Mouse (Mus musculus): ENCODE data around the gene Ccdc85a. TPM values are rescaled to one million over a fixed set of nuclear protein-coding genes. Genes with fewer than 3 reads are reported as not detected.

Gene Ccdc85a
- polyA plus RNA-seq (2014; fragmentation: Nextera tagmentation; extraction: Ambion mirVana): 2.7 TPM in 2 replicates

DNA sequence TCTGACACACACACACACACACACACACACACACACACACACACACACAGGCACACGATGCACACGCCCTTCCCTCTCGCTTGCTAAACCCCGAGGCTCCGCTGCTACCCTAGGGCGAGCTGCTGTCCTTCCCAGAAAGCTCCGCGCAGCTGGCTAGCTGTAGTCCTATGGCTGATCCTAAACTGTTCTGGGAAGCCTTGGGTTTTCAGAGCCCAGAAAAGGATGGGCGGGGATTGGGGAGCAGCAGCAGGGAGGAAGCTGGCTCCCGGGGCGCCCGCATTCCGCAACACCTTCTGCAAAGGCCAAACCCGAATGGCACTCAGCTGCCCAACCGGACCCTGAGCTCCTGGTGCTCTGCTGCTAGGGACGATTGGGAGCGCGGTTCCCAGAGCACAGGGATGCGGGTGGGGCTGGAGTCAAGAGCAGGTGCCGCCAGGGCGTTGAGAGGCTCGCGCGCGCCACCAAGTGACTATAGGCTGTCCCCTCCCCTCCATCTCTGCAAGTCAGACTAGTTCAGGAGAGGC lies at the start of gene Ccdc85a:
TSS of gene Ccdc85a (minus strand) at position 414 of the 524 bp plus-strand sequence.
- WGBS: under 1% methylated on average over 25 of the region's 25 CpGs
- peaks cover 4% of the 10 kb centered on the region; the same call in 1 of the 2 replicates for H3K27me3 ChIP-seq (ENCODE audit: control insufficient read depth, insufficient read depth, low read length)
- no peaks in the 10 kb centered on the region for H3K9me3 ChIP-seq (replicated peaks; ENCODE audit: control insufficient read depth, low read length)
- peak within 1 kb of the TSS; percentile 56 for H3K4me3 ChIP-seq (ENCODE audit: low read depth, low read length)
- peak within 1 kb of the TSS; percentile 97 for H3K4me2 ChIP-seq (ENCODE audit: low read depth, low read length)
- H3K27ac ChIP-seq (replicated peaks; ENCODE audit: low read depth, low read length): no peak within 1 kb of the TSS
- H3K9ac ChIP-seq (replicated peaks; ENCODE audit: low read length): peak within 1 kb of the TSS; percentile 59
- H3K36me3 ChIP-seq (replicated peaks; ENCODE audit: control insufficient read depth, insufficient read depth, low read depth, low read length): no peaks in the 10 kb centered on the region
- peak; percentile 89 for DNase-seq (ENCODE audit: low spot score)
- no peaks in the 10 kb centered on the region for H3K4me1 ChIP-seq (ENCODE audit: control insufficient read depth, insufficient read depth, low read length)
- peak; percentile 96 for ATAC-seq (replicated peaks; ENCODE audit: insufficient number of reproducible peaks, low FRiP score, low TSS enrichment, low read depth)

DNA sequence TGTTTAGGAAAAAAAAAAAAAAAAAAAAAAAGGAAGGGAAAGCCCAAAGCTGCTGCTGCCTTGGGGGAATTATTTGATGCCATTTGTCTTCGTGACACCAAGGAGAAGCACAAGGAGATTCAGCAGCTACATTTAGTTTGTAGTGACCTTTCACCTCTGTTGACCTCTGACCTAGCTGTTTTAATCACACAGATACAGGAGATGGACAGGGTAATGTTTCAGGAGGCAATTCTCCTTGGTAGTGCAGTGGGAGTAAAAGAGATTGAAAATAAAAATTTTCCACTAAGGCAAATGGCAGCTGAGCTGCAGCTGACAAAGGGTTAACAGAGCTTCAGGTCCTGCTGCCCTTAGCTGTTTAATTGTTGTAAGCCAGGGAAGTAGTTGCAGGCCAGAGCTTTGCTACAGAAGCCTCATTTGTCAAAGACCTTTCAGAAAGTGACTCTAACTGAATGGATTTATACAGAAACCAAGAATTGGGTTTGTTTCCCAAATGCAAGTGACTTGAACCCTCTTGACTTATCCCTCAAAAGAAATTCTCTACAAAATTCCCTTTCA lies 49.5 kb upstream of the Ccdc85a start:
- Histone ChIP-seq H3K4me2 (ENCODE audit: low read depth, low read length) (no peak overlapping the region), H3K4me1 (ENCODE audit: control insufficient read depth, insufficient read depth, low read length) (no peaks in the 10 kb centered on the region), H3K4me3 (ENCODE audit: low read depth, low read length) (no peak overlapping the region), H3K9ac (replicated peaks; ENCODE audit: low read length) (no peak overlapping the region), H3K9me3 (replicated peaks; ENCODE audit: control insufficient read depth, low read length) (no peaks in the 10 kb centered on the region), H3K27me3 (ENCODE audit: control insufficient read depth, insufficient read depth, low read length) (no peaks in the 10 kb centered on the region), H3K36me3 (replicated peaks; ENCODE audit: control insufficient read depth, insufficient read depth, low read depth, low read length) (no peaks in the 10 kb centered on the region), H3K27ac (replicated peaks; ENCODE audit: low read depth, low read length) (no peak overlapping the region)
- ATAC-seq (replicated peaks; ENCODE audit: insufficient number of reproducible peaks, low FRiP score, low TSS enrichment, low read depth) (no peak), DNase-seq (ENCODE audit: low spot score) (peak; percentile 2)
- 4% methylated on average over 1 of the region's 1 CpGs for WGBS

DNA sequence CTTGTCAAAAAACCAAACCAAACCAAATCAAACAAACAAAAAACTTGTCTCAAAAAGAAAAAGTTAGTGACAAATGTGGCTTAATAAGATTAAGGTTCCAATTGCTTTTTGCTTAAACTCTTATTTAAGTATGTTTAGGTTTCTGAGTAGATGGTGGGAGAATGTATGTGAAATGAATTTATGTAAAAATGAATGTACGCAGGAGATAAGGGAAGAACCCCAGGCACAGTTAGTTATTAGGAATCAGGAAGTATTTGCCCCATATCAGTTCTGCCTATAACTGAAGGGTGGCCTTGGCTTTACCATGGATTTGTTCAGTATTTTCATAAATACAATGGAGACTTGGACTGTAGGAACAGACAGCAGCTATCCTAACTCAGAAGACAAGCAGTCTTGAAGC lies 49.0 kb upstream of the Ccdc85a start:
- Histone ChIP-seq H3K9me3 (replicated peaks; ENCODE audit: control insufficient read depth, low read length) (no peaks in the 10 kb centered on the region), H3K9ac (replicated peaks; ENCODE audit: low read length) (no peak overlapping the region), H3K4me2 (ENCODE audit: low read depth, low read length) (no peak overlapping the region), H3K27ac (replicated peaks; ENCODE audit: low read depth, low read length) (no peak overlapping the region), H3K4me1 (ENCODE audit: control insufficient read depth, insufficient read depth, low read length) (no peaks in the 10 kb centered on the region), H3K36me3 (replicated peaks; ENCODE audit: control insufficient read depth, insufficient read depth, low read depth, low read length) (no peaks in the 10 kb centered on the region), H3K4me3 (ENCODE audit: low read depth, low read length) (no peak overlapping the region), H3K27me3 (ENCODE audit: control insufficient read depth, insufficient read depth, low read length) (no peaks in the 10 kb centered on the region)
- ATAC-seq (replicated peaks; ENCODE audit: insufficient number of reproducible peaks, low FRiP score, low TSS enrichment, low read depth) (no peak), DNase-seq (ENCODE audit: low spot score) (no peak)
- WGBS: 88% methylated on average over 1 of the region's 1 CpGs

DNA sequence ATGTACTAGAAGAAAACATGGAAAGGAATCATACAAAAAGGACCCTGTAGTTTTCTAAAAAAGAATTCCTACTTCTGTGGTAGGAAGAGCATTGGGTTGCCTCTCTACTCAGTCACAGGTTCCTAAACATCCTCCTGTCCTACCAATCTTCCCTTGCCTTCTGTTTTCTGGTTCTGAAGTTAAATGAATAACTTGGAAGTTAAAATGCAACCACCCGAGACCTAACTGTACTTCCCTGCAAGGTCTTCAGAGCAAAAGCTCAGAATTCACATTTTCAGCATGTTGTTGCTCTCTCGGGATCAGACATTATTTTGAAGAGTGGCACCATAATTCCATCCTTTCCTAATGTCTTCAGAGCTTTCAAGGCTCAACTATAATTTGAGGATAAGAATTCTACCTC lies 46.6 kb upstream of the Ccdc85a start:
- H3K4me1 ChIP-seq (ENCODE audit: control insufficient read depth, insufficient read depth, low read length): no peaks in the 10 kb centered on the region
- H3K4me2 ChIP-seq (ENCODE audit: low read depth, low read length): no peak overlapping the region
- no peaks in the 10 kb centered on the region for H3K27me3 ChIP-seq (ENCODE audit: control insufficient read depth, insufficient read depth, low read length)
- no peaks in the 10 kb centered on the region for H3K9me3 ChIP-seq (replicated peaks; ENCODE audit: control insufficient read depth, low read length)
- DNase-seq (ENCODE audit: low spot score) (no peak), ATAC-seq (replicated peaks; ENCODE audit: insufficient number of reproducible peaks, low FRiP score, low TSS enrichment, low read depth) (no peak)
- WGBS: 82% methylated on average over 2 of the region's 2 CpGs
- H3K9ac ChIP-seq (replicated peaks; ENCODE audit: low read length): no peak overlapping the region
- H3K4me3 ChIP-seq (ENCODE audit: low read depth, low read length): no peak overlapping the region
- H3K36me3 ChIP-seq (replicated peaks; ENCODE audit: control insufficient read depth, insufficient read depth, low read depth, low read length): no peaks in the 10 kb centered on the region
- no peak overlapping the region for H3K27ac ChIP-seq (replicated peaks; ENCODE audit: low read depth, low read length)

DNA sequence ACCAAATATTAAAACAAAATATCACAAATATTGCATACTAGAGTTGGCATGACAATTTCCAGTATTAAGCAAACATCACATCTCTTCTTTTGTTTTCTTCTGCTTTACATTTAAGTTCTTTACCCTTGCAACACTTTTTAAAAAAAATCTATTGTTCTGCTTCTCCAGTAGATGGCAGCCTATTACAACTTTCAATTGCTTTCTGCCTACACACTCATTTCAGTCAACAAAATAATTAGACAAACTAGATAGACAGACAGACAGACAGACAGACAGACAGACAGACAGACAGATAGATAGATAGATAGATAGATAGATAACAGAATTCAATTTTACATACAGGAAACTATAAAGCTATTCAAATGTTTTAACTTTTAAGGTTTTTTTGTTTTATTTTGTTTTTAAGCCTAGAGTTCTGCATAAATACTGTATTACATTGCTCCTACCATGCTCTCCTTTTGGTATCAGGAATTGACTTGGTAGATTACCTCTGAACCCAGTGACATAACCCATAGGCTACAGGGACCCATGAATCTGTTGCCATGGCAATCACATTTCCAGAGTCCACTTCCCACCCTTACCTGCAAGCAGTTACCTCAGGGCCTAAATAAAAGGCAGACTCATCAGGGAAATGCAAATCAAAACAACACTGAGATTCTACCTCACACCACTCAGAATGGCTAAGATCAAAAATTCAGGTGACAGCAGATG lies 26.8 kb upstream of the Ccdc85a start:
- no peak overlapping the region for H3K4me3 ChIP-seq (ENCODE audit: low read depth, low read length)
- no peak overlapping the region for H3K9ac ChIP-seq (replicated peaks; ENCODE audit: low read length)
- peak; percentile 50 for DNase-seq (ENCODE audit: low spot score)
- no peaks in the 10 kb centered on the region for H3K9me3 ChIP-seq (replicated peaks; ENCODE audit: control insufficient read depth, low read length)
- no peak overlapping the region for H3K4me2 ChIP-seq (ENCODE audit: low read depth, low read length)
- no peak for ATAC-seq (replicated peaks; ENCODE audit: insufficient number of reproducible peaks, low FRiP score, low TSS enrichment, low read depth)
- no peaks in the 10 kb centered on the region for H3K4me1 ChIP-seq (ENCODE audit: control insufficient read depth, insufficient read depth, low read length)
- H3K36me3 ChIP-seq (replicated peaks; ENCODE audit: control insufficient read depth, insufficient read depth, low read depth, low read length): no peaks in the 10 kb centered on the region
- no peaks in the 10 kb centered on the region for H3K27me3 ChIP-seq (ENCODE audit: control insufficient read depth, insufficient read depth, low read length)
- no peak overlapping the region for H3K27ac ChIP-seq (replicated peaks; ENCODE audit: low read depth, low read length)

DNA sequence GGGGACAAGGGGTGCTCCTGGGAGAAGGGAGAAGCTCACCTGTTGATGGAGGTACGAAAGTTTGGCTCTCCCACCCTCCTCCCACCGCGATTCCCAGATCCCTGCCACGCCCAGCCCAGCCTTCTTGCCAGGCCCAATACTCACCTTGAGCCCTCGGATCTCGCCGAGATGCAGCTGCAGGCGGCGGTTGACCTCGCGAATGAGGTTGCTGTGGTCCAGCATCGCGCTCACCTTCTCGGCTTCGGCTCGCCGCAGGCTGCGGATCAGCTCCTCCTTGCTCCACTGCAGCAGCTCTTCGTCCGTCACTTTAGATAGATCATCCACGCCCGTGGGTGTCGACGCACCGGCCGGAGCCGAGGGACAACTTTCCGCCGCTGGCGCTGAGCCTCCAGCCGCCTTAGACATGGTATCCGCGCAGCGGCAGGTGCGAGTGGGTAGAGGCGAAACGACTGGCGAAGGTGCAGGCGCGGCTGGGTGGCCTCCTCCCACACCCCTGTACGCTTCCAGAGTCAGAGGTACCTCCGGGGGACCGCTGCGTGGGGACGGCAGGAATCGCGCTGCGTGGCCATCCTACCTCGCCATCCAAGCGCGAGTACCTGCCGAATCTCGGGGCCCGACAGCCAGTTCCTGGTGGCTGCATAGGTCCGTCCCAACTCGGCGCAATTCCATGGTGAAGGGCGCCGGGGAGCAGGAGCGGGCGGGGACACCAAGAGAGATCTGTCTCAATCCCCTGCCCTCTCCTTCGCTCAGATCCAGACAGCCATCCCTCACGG lies 800 bp downstream of the Ccdc85a start:
- peak; percentile 9 for DNase-seq (ENCODE audit: low spot score)
- Histone ChIP-seq H3K27ac (replicated peaks; ENCODE audit: low read depth, low read length) (no peak overlapping the region), H3K9ac (replicated peaks; ENCODE audit: low read length) (peak overlapping the region; percentile 59)

DNA sequence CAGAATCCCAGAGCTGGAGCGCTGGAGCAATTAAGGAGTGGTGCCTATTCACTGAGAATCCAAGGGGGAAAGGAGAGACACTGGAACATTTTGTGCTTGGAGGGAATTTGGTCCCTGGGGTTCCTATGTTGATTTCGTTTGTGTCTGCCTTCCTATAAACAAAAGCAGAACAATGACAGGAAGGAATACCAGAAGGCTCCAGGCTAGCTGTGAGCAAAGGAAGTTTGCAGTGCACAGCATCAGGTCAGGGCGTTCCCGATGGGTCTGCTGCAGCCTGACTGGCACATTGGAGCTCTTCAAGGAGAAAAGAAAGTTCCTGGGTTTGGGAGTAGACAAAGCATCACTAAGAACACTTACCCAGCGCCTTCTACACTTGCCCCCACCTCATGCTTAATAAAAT lies 1.9 kb downstream of the Ccdc85a start:
- no peak overlapping the region for H3K4me3 ChIP-seq (ENCODE audit: low read depth, low read length)
- no peak for ATAC-seq (replicated peaks; ENCODE audit: insufficient number of reproducible peaks, low FRiP score, low TSS enrichment, low read depth)
- DNase-seq (ENCODE audit: low spot score): no peak

More for the DNA sequence above, 800 bp downstream of the Ccdc85a start:
- ATAC-seq (replicated peaks; ENCODE audit: insufficient number of reproducible peaks, low FRiP score, low TSS enrichment, low read depth): peak; percentile 61; the same call in 1 of the 2 replicates
- Histone ChIP-seq H3K4me1 (ENCODE audit: control insufficient read depth, insufficient read depth, low read length) (no peaks in the 10 kb centered on the region), H3K36me3 (replicated peaks; ENCODE audit: control insufficient read depth, insufficient read depth, low read depth, low read length) (no peaks in the 10 kb centered on the region), H3K27me3 (ENCODE audit: control insufficient read depth, insufficient read depth, low read length) (peaks cover 4% of the 10 kb centered on the region; the same call in 1 of the 2 replicates), H3K9me3 (replicated peaks; ENCODE audit: control insufficient read depth, low read length) (no peaks in the 10 kb centered on the region), H3K4me2 (ENCODE audit: low read depth, low read length) (peak overlapping the region; percentile 97), H3K4me3 (ENCODE audit: low read depth, low read length) (peak overlapping the region; percentile 56)
- 2% methylated on average over 59 of the region's 63 CpGs for WGBS

More for the DNA sequence above, 1.9 kb downstream of the Ccdc85a start:
- Histone ChIP-seq H3K9me3 (replicated peaks; ENCODE audit: control insufficient read depth, low read length) (no peaks in the 10 kb centered on the region), H3K4me2 (ENCODE audit: low read depth, low read length) (no peak overlapping the region; the same call in 1 of the 2 replicates), H3K27me3 (ENCODE audit: control insufficient read depth, insufficient read depth, low read length) (peaks cover 4% of the 10 kb centered on the region; the same call in 1 of the 2 replicates), H3K9ac (replicated peaks; ENCODE audit: low read length) (no peak overlapping the region), H3K27ac (replicated peaks; ENCODE audit: low read depth, low read length) (no peak overlapping the region), H3K36me3 (replicated peaks; ENCODE audit: control insufficient read depth, insufficient read depth, low read depth, low read length) (no peaks in the 10 kb centered on the region), H3K4me1 (ENCODE audit: control insufficient read depth, insufficient read depth, low read length) (no peaks in the 10 kb centered on the region)
- WGBS: 12% methylated on average over 5 of the region's 5 CpGs

Measured in embryonic facial prominence, embryonic 11.5 days (tissue).